Mouse (Mus musculus) mature B cell (primary cell): ENCODE results near the gene Prpf19.

Experiments used
- in situ Hi-C: fragments of 300-500 bp; cut with MboI; formaldehyde crosslinking; loops from 2 replicates; pipeline ENCODE4 v1.14.3; 2019

The Prpf19 gene

GRCm38 (mm10) chr19:10895016-10895528 is at the start of gene Prpf19:
Gene Prpf19, plus strand, starts transcription at chr19:10895231.
- in situ Hi-C loops = no loop called here

- in situ Hi-C loops = no loop called here
These were observed 49.6 kb upstream of the Prpf19 start for GRCm38 (mm10) chr19:10845454-10845853.

- in situ Hi-C loops = no loop called here
These were observed 48.9 kb upstream of the Prpf19 start for GRCm38 (mm10) chr19:10846150-10846549.

- in situ Hi-C loops = no loop called here
These were observed 47.5 kb upstream of the Prpf19 start for GRCm38 (mm10) chr19:10847311-10848087.

- in situ Hi-C loops = no loop called here
These were observed 39.6 kb upstream of the Prpf19 start for GRCm38 (mm10) chr19:10855422-10855821.

- in situ Hi-C loops = no loop called here
These were observed 38.5 kb upstream of the Prpf19 start for GRCm38 (mm10) chr19:10856520-10856919.

- in situ Hi-C loops = no loop called here
These were observed 34.9 kb upstream of the Prpf19 start for GRCm38 (mm10) chr19:10860072-10860497.

GRCm38 (mm10) chr19:10866351-10866750 is 28.7 kb upstream of the Prpf19 start:
- in situ Hi-C loops = no loop called here

GRCm38 (mm10) chr19:10867946-10868622 is 26.9 kb upstream of the Prpf19 start:
- in situ Hi-C loops = no loop called here

GRCm38 (mm10) chr19:10868623-10869141 is 26.3 kb upstream of the Prpf19 start:
- in situ Hi-C loops = no loop called here

GRCm38 (mm10) chr19:10869241-10869885 is 25.7 kb upstream of the Prpf19 start:
- in situ Hi-C loops = no loop called here

GRCm38 (mm10) chr19:10869886-10870527 is 25.0 kb upstream of the Prpf19 start, which contains the start of gene Tmem132a:
Gene Tmem132a, minus strand, starts transcription at chr19:10869940.
- in situ Hi-C loops = no loop called here

GRCm38 (mm10) chr19:10870676-10871075 is 24.4 kb upstream of the Prpf19 start:
- in situ Hi-C loops = no loop called here

GRCm38 (mm10) chr19:10871328-10871961 is 23.6 kb upstream of the Prpf19 start:
- in situ Hi-C loops = no loop called here

- in situ Hi-C loops = no loop called here
These were observed 16.7 kb upstream of the Prpf19 start for GRCm38 (mm10) chr19:10878201-10878837.

- in situ Hi-C loops = no loop called here
These were observed 14.7 kb upstream of the Prpf19 start for GRCm38 (mm10) chr19:10880085-10880974.

- in situ Hi-C loops = no loop called here
These were observed 14.0 kb upstream of the Prpf19 start for GRCm38 (mm10) chr19:10880975-10881425.

GRCm38 (mm10) chr19:10881426-10882154 is 13.4 kb upstream of the Prpf19 start, which contains the start of gene Tmem109:
Gene Tmem109, minus strand, starts transcription at chr19:10882001.
- in situ Hi-C loops = no loop called here

- in situ Hi-C loops = no loop called here
These were observed 2.8 kb upstream of the Prpf19 start for GRCm38 (mm10) chr19:10892201-10892600.
